Mouse (Mus musculus): ENCODE results near the gene Tuba3b. TPM values are rescaled to one million over a fixed set of nuclear protein-coding genes. Genes with fewer than 3 reads are reported as not detected.

Tuba3b gene
- polyA plus RNA-seq, 1 experiment, result 1,453 TPM

DNA sequence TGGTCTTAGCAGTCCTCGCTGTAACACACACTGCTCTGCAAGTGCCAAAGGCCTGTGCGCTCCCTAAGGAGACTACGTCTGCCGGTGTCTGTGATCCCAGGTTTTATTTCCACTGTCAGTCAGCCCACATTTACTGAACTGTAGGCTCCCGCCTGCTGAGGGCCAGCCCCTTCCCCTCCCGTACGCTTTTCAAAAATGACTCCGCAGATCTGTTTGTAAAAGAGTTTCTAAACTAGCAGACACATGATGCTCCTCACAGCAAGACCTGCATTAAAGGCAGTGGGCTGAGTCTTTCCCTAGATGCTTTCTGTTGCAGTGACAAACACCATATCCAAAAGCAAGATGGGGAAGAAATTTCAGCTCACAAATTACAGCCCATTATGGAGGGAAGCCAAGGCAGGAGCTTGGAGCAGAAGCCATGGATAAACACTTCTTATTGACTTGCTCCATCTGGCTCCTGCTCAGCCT, 23.0 kb upstream of the Tuba3b start:
- no peak overlapping the region for H3K4me3 ChIP-seq (ENCODE audit: control insufficient read depth, low read depth, low read length)
- TF ChIP-seq CTCF (IDR thresholded peaks at IDR 0.05; ENCODE audit: control insufficient read depth, insufficient read depth, insufficient replicate concordance, low read depth, low read length) (no peak), POLR2A (IDR thresholded peaks at IDR 0.05; ENCODE audit: control insufficient read depth, low read depth, low read length) (no peak)
- no peaks in the 10 kb centered on the region for H3K36me3 ChIP-seq (ENCODE audit: control insufficient read depth, insufficient read depth, low read length)
- H3K27ac ChIP-seq (ENCODE audit: control insufficient read depth, insufficient read depth, low read depth, low read length), result no peak overlapping the region
- no peaks in the 10 kb centered on the region for H3K27me3 ChIP-seq (ENCODE audit: control insufficient read depth, insufficient read depth, low read length)
- H3K4me1 ChIP-seq (ENCODE audit: control insufficient read depth, insufficient read depth, low read length), result no peaks in the 10 kb centered on the region

DNA sequence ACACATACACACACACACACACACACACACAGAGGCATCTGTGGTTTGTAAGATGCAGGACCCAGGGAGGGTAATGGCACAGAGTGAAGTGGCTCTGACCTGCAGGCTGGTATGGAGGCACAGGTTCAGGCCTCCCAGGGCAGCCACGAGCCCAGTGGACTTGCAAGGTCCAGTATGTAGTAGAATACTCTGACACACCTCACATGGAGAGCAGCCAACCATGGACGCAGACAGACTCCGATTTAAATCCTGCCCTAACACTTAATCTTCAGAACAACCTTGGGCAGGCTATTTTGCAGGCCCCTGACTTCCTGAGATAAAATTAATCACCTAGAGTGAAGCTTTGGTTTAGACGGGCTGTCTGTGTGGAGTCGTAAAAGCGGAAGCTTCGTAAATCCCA, 21.6 kb upstream of the Tuba3b start:
- TF ChIP-seq POLR2A (IDR thresholded peaks at IDR 0.05; ENCODE audit: control insufficient read depth, low read depth, low read length) (no peak), CTCF (IDR thresholded peaks at IDR 0.05; ENCODE audit: control insufficient read depth, insufficient read depth, insufficient replicate concordance, low read depth, low read length) (no peak)
- H3K4me3 ChIP-seq (ENCODE audit: control insufficient read depth, low read depth, low read length), result no peak overlapping the region
- no peaks in the 10 kb centered on the region for H3K36me3 ChIP-seq (ENCODE audit: control insufficient read depth, insufficient read depth, low read length)
- no peak overlapping the region for H3K27ac ChIP-seq (ENCODE audit: control insufficient read depth, insufficient read depth, low read depth, low read length)
- H3K27me3 ChIP-seq (ENCODE audit: control insufficient read depth, insufficient read depth, low read length), result no peaks in the 10 kb centered on the region
- no peaks in the 10 kb centered on the region for H3K4me1 ChIP-seq (ENCODE audit: control insufficient read depth, insufficient read depth, low read length)

DNA sequence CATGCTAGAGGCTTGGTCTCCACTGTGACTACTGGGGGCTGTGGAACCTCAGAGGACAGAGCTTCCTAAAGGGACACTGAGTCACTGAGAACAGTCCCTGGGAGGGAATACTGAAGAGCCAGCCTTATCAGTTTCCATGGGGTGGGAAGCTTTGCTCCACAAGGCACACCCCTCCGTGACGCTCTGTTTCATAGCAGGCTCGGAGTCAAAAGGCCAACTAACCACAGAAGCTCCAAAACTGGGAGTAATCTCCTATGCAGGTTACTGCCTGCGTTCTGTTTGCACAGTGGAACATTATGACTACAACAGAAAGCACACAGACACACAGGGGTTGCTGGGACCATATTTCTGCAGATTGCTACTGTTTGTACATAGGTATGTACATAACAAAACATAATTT, 19.7 kb upstream of the Tuba3b start:
- H3K27me3 ChIP-seq (ENCODE audit: control insufficient read depth, insufficient read depth, low read length), result no peaks in the 10 kb centered on the region
- H3K4me3 ChIP-seq (ENCODE audit: control insufficient read depth, low read depth, low read length), result no peak overlapping the region
- TF ChIP-seq POLR2A (IDR thresholded peaks at IDR 0.05; ENCODE audit: control insufficient read depth, low read depth, low read length) (no peak), CTCF (IDR thresholded peaks at IDR 0.05; ENCODE audit: control insufficient read depth, insufficient read depth, insufficient replicate concordance, low read depth, low read length) (no peak)
- no peaks in the 10 kb centered on the region for H3K36me3 ChIP-seq (ENCODE audit: control insufficient read depth, insufficient read depth, low read length)
- no peak overlapping the region for H3K27ac ChIP-seq (ENCODE audit: control insufficient read depth, insufficient read depth, low read depth, low read length)
- no peaks in the 10 kb centered on the region for H3K4me1 ChIP-seq (ENCODE audit: control insufficient read depth, insufficient read depth, low read length)

DNA sequence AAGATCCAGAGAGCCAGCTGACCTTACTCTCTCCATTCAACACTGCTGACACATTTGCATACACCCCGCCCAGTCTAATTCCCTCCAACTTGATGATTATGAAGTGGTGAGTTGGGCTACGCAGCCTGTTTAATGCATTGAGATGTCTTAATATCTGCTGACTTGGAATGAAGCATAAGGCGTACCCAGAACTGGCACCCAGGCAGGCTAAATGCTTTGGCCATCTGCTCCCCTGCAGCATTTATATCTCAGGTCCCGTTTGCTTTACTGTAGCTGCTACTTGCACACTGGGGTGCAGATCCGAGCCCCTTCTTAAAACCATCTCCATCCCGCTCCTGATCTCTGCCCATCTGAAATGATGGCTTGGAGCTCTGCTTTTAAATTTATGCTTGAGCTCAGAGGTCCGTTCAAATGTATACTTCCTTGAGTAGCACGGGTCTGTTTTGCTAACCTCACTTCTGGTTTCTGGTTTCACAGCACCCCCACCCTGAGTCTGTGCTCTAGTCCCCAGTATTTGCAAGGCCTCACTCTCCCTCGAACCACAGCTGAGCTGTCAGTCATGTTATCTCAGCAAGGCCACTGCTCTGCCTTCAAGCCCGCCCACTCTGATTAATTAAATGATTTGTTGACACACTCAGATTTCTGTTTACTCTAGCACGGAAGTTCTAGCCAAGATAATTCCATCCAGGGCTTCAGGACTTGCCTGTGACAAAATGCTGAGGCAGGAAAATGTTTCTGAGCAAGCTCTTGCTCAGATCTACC, 16.6 kb upstream of the Tuba3b start:
- no peaks in the 10 kb centered on the region for H3K36me3 ChIP-seq (ENCODE audit: control insufficient read depth, insufficient read depth, low read length)
- H3K27ac ChIP-seq (ENCODE audit: control insufficient read depth, insufficient read depth, low read depth, low read length), result no peak overlapping the region
- TF ChIP-seq CTCF (IDR thresholded peaks at IDR 0.05; ENCODE audit: control insufficient read depth, insufficient read depth, insufficient replicate concordance, low read depth, low read length) (no peak), POLR2A (IDR thresholded peaks at IDR 0.05; ENCODE audit: control insufficient read depth, low read depth, low read length) (no peak)
- no peaks in the 10 kb centered on the region for H3K4me1 ChIP-seq (ENCODE audit: control insufficient read depth, insufficient read depth, low read length)
- H3K4me3 ChIP-seq (ENCODE audit: control insufficient read depth, low read depth, low read length), result no peak overlapping the region
- H3K27me3 ChIP-seq (ENCODE audit: control insufficient read depth, insufficient read depth, low read length), result no peaks in the 10 kb centered on the region

DNA sequence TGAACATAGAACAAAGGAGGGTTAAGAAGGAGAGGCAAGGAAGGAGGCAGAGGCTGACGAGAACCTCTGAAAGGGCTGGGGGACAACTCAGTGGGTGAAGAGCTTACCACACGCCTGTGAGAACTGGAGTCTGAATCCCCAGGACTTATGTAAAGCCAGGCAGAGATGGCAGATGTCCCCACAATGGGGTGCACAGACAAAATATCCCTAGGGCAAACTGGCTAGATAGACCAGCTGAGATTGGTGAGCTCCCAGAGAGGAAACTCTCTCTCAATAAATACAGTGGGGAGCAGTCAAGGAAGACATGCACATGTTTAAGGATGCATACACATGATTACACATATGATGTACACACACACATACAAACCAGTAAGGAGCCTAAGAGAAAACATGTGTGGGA, 11.4 kb upstream of the Tuba3b start:
- Histone ChIP-seq H3K27me3 (ENCODE audit: control insufficient read depth, insufficient read depth, low read length) (no peaks in the 10 kb centered on the region), H3K4me1 (ENCODE audit: control insufficient read depth, insufficient read depth, low read length) (no peaks in the 10 kb centered on the region), H3K4me3 (ENCODE audit: control insufficient read depth, low read depth, low read length) (no peak overlapping the region), H3K36me3 (ENCODE audit: control insufficient read depth, insufficient read depth, low read length) (no peaks in the 10 kb centered on the region), H3K27ac (ENCODE audit: control insufficient read depth, insufficient read depth, low read depth, low read length) (no peak overlapping the region)
- no peak for TF ChIP-seq CTCF (IDR thresholded peaks at IDR 0.05; ENCODE audit: control insufficient read depth, insufficient read depth, insufficient replicate concordance, low read depth, low read length)
- no peak for TF ChIP-seq POLR2A (IDR thresholded peaks at IDR 0.05; ENCODE audit: control insufficient read depth, low read depth, low read length)

DNA sequence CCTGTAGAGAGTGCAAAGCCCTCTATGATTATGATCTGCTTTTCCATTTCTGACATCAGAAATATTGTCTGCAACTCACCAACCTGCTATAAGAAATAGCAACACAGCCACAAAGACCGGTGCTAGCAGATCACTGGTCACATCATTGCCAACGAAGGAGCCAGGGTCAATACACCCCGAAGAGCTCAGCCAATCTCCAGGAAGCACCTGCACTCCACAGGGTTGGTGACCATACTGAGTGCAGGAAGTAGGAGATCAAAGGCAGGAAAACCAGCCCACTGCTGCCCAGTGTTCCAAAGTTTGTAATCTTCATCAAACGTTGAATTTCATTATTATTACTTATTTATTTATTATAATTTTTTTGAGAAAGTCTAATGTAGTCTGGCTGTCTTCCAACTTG, 10.9 kb upstream of the Tuba3b start:
- Histone ChIP-seq H3K27ac (ENCODE audit: control insufficient read depth, insufficient read depth, low read depth, low read length) (no peak overlapping the region), H3K36me3 (ENCODE audit: control insufficient read depth, insufficient read depth, low read length) (no peaks in the 10 kb centered on the region), H3K27me3 (ENCODE audit: control insufficient read depth, insufficient read depth, low read length) (no peaks in the 10 kb centered on the region)

DNA sequence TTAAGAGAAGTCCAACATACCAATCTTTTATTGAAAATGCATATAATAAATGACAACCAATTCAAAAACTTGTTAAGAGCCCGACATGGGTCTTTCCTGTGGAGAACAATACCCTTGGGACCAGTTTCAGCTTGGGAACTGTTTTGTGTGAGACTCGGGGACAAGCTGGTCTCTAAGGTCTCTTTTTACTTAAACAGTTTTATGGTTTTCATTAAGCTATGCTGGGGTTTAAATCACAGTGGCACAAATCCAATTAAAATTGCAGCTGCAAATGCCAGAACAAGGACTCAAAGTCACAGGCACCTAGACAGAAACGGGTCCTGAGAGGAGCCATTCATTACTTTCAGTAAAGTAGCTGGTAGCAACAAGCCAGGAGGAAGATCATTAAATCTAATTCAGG, 10.4 kb upstream of the Tuba3b start:
- H3K27ac ChIP-seq (ENCODE audit: control insufficient read depth, insufficient read depth, low read depth, low read length), result no peak overlapping the region
- H3K4me3 ChIP-seq (ENCODE audit: control insufficient read depth, low read depth, low read length), result no peak overlapping the region
- TF ChIP-seq CTCF (IDR thresholded peaks at IDR 0.05; ENCODE audit: control insufficient read depth, insufficient read depth, insufficient replicate concordance, low read depth, low read length), result no peak
- TF ChIP-seq POLR2A (IDR thresholded peaks at IDR 0.05; ENCODE audit: control insufficient read depth, low read depth, low read length), result no peak
- no peaks in the 10 kb centered on the region for H3K36me3 ChIP-seq (ENCODE audit: control insufficient read depth, insufficient read depth, low read length)
- H3K4me1 ChIP-seq (ENCODE audit: control insufficient read depth, insufficient read depth, low read length), result no peaks in the 10 kb centered on the region
- H3K27me3 ChIP-seq (ENCODE audit: control insufficient read depth, insufficient read depth, low read length), result no peaks in the 10 kb centered on the region

More for the DNA sequence above, 10.9 kb upstream of the Tuba3b start:
- no peak for TF ChIP-seq CTCF (IDR thresholded peaks at IDR 0.05; ENCODE audit: control insufficient read depth, insufficient read depth, insufficient replicate concordance, low read depth, low read length)
- no peak for TF ChIP-seq POLR2A (IDR thresholded peaks at IDR 0.05; ENCODE audit: control insufficient read depth, low read depth, low read length)
- no peak overlapping the region for H3K4me3 ChIP-seq (ENCODE audit: control insufficient read depth, low read depth, low read length)
- no peaks in the 10 kb centered on the region for H3K4me1 ChIP-seq (ENCODE audit: control insufficient read depth, insufficient read depth, low read length)
